Mouse (Mus musculus) cortical plate, adult 2 months (tissue): ENCODE measurements around the gene Ccr1. TPM values are rescaled to one million over a fixed set of nuclear protein-coding genes. Genes with fewer than 3 reads are reported as not detected.

Experiments
- H3K27ac ChIP-seq: fragments of 200-500 bp; 2 replicates; pipeline ENCODE4 v1.5.1; 2012; ENCODE audit warnings: low read length, control low read depth, inconsistent platforms; ENCODE audit not compliant: insufficient read depth
- H3K4me1 ChIP-seq: fragments of 200-500 bp; 2 replicates; pipeline ENCODE4 v1.6.1; 2011; ENCODE audit warnings: low read length; ENCODE audit not compliant: control insufficient read depth, insufficient read depth
- H3K4me3 ChIP-seq: fragments of 200-500 bp; 2 replicates; pipeline ENCODE4 v1.5.1; 2011; ENCODE audit warnings: mild to moderate bottlenecking, low read length, control low read depth; ENCODE audit not compliant: insufficient read depth
- CTCF ChIP-seq: fragments of 200-500 bp; IDR thresholded peaks from 2 replicates; pipeline ENCODE4 v1.5.1; 2011; ENCODE audit warnings: mild to moderate bottlenecking, control low read depth, low read length; ENCODE audit not compliant: insufficient read depth; ENCODE audit errors: extremely low read depth
- POLR2A ChIP-seq: fragments of 200-500 bp; IDR thresholded peaks from 2 replicates; pipeline ENCODE4 v1.6.1; 2011; ENCODE audit warnings: mild to moderate bottlenecking, low read length, control low read depth; ENCODE audit not compliant: insufficient read depth; ENCODE audit errors: extremely low read depth
- polyA plus RNA-seq: library from polyadenylated mRNA; depleted of rRNA; stranded (reverse); fragments of >200 nt; gene quantifications from 2 replicates; pipeline ENCODE4 v1.2.3, GENCODE M21; 2012

The Ccr1 gene
- polyA plus RNA-seq, 1 experiment: 0.33 TPM

DNA sequence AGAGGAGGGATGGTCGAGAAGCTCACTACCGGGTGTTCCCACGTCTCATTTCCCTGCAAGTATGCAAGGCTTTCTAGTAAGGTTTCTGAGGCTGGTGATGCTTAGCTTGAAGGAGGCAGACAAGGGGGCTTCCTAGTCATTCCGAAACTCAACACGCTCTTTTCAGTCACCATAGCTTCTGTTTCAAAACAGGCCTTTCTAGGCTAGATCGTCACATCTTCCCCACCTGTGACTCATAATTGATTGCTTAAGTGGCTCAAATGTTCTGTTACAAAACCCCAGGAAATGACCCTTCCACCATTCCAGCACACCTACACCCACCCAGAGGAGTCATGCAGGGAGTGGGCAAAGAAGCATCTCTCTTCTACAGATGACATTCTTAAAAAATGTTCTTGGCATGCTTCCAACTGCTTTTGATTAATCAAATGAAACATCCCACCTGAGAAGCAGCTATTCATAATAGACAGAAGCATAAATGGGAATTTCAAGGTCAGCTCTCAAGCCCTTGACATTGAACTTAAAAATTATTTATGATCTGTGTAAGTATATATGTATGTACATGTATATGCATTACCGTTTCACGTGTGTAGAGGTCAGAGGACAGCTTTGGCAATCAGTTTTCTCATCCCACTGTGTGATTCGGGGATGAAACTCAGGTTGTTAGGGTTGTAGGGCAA lies 31.8 kb downstream of the Ccr1 start:
- Histone ChIP-seq H3K27ac (no peak overlapping the region), H3K4me3 (no peak overlapping the region), H3K4me1 (no peaks in the 10 kb centered on the region)
- TF ChIP-seq CTCF (no peak), POLR2A (no peak)

GRCm38 (mm10) chr9:123935776-123936175 lies 32.7 kb downstream of the Ccr1 start:
- no peaks in the 10 kb centered on the region for H3K4me1 ChIP-seq
- no peak overlapping the region for H3K27ac ChIP-seq
- TF ChIP-seq CTCF (no peak), POLR2A (no peak)
- H3K4me3 ChIP-seq: no peak overlapping the region

DNA sequence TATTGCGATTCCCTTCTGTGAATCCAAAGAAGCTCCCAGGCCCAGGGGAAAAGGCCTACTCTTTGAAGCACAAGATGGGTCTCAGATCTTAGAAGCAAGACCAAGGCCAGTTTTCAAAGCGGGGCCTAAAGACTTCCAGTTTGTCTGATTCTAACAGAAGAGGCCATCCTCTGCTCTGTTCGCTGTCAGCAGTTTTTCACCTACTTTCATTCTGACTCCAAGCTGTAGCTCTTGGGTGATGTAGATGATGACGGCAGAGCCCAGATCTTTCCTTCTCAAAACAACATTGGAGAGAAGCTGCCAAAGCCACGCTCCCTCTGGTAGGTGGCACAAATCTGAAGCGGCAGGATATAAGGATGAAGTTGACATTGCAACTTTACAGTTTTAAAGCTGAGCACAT lies 33.1 kb downstream of the Ccr1 start:
- no peak for TF ChIP-seq CTCF
- TF ChIP-seq POLR2A: no peak
- no peak overlapping the region for H3K4me3 ChIP-seq
- H3K27ac ChIP-seq: no peak overlapping the region
- H3K4me1 ChIP-seq: no peaks in the 10 kb centered on the region

GRCm38 (mm10) chr9:123933716-123934445 lies 34.6 kb downstream of the Ccr1 start:
- TF ChIP-seq POLR2A (no peak), CTCF (no peak)
- no peak overlapping the region for H3K27ac ChIP-seq
- peaks cover 2% of the 10 kb centered on the region; the same call in 1 of the 2 replicates for H3K4me1 ChIP-seq
- H3K4me3 ChIP-seq: no peak overlapping the region

GRCm38 (mm10) chr9:123932911-123933675 lies 35.4 kb downstream of the Ccr1 start:
- H3K27ac ChIP-seq: no peak overlapping the region
- H3K4me3 ChIP-seq: no peak overlapping the region
- H3K4me1 ChIP-seq: peaks cover 2% of the 10 kb centered on the region; the same call in 1 of the 2 replicates
- TF ChIP-seq CTCF: no peak
- no peak for TF ChIP-seq POLR2A

- H3K27ac ChIP-seq: no peak overlapping the region
- H3K4me1 ChIP-seq: peaks cover 2% of the 10 kb centered on the region; the same call in 1 of the 2 replicates
- no peak for TF ChIP-seq POLR2A
- no peak for TF ChIP-seq CTCF
- H3K4me3 ChIP-seq: no peak overlapping the region
Observed at GRCm38 (mm10) chr9:123931761-123932700, 36.5 kb downstream of the Ccr1 start.

DNA sequence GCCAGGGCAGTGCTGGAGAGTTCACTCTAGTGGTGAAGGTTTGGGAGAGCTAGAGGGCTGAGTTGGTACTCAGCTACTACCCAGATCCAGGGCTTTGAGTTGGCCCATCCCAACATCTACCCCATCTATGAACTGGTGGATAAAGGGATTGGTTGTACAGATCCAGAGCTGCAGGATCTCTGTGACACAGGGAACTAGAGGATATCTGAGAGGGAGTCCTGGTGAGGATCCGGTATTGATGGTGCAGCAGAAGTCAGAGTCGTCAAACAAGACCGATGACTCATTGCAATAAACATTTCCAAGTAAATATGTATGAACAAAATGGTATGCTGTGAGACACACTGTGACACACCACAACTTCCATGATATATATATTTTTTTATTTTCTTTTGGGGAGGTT lies 37.6 kb downstream of the Ccr1 start:
- Histone ChIP-seq H3K4me1 (peaks cover 2% of the 10 kb centered on the region; the same call in 1 of the 2 replicates), H3K27ac (peak overlapping the region; percentile 75; the same call in 1 of the 2 replicates), H3K4me3 (no peak overlapping the region)
- TF ChIP-seq CTCF (no peak), POLR2A (no peak)

- TF ChIP-seq POLR2A: no peak
- no peak for TF ChIP-seq CTCF
- Histone ChIP-seq H3K27ac (peak overlapping the region; percentile 75; the same call in 1 of the 2 replicates), H3K4me3 (no peak overlapping the region), H3K4me1 (peaks cover 2% of the 10 kb centered on the region; the same call in 1 of the 2 replicates)
Observed at GRCm38 (mm10) chr9:123930476-123930875, 38.0 kb downstream of the Ccr1 start.

GRCm38 (mm10) chr9:123929936-123930335 lies 38.6 kb downstream of the Ccr1 start:
- Histone ChIP-seq H3K4me3 (no peak overlapping the region), H3K27ac (0 out of 2 replicates have a peak overlapping the region, but pooled peaks have one; percentile 75), H3K4me1 (peaks cover 2% of the 10 kb centered on the region; the same call in 1 of the 2 replicates)
- TF ChIP-seq POLR2A (no peak), CTCF (no peak)
